Mouse (Mus musculus) adrenal gland, adult (tissue): Measurements from ENCODE around the gene Prr19.
A peak's percentile ranks its signal among the peaks of the same experiment; 100 is the strongest.
"Not testable (repeated sequence)": the region's sequence is repeated elsewhere in the genome, so short reads cannot be mapped to it uniquely, and the experiment has no call there.

Source experiments
- DNase-seq, 2 experiments: peaks; one replicate each; pipeline ENCODE4 v3.0.0; 2022 to 2023; ENCODE audit warnings: low spot score in 1 of 2; ENCODE audit not compliant: inconsistent age in 2 of 2

Prr19 gene

GRCm38 (mm10) chr7:25316532-25317445, 15.6 kb downstream of the Prr19 start, which contains the start of gene Megf8:
Gene Megf8 (plus strand): TSS chr7:25317164.
- DNase-seq = peak; percentile 96 to 98

GRCm38 (mm10) chr7:25317446-25317999, 16.3 kb downstream of the Prr19 start:
- peak; percentile 70 to 86 for DNase-seq

GRCm38 (mm10) chr7:25322058-25322484, 20.9 kb downstream of the Prr19 start:
- peak; percentile 51 to 67 for DNase-seq

- peak; percentile 68 to 81 for DNase-seq
These were observed 22.0 kb downstream of the Prr19 start for GRCm38 (mm10) chr7:25323219-25323618.

GRCm38 (mm10) chr7:25325431-25325830, 24.2 kb downstream of the Prr19 start:
- DNase-seq = not testable (repeated sequence)

- peak in 1 of 2 experiments; percentile 51 for DNase-seq
These were observed 25.0 kb downstream of the Prr19 start for GRCm38 (mm10) chr7:25326233-25326632.

GRCm38 (mm10) chr7:25333596-25334307, 32.5 kb downstream of the Prr19 start:
- peak; percentile 74 to 89 for DNase-seq

- DNase-seq = no peak
These were observed 33.3 kb downstream of the Prr19 start for GRCm38 (mm10) chr7:25334472-25334871.

- no peak for DNase-seq
These were observed 38.1 kb downstream of the Prr19 start for GRCm38 (mm10) chr7:25339329-25339728.

GRCm38 (mm10) chr7:25341000-25341784, 40.0 kb downstream of the Prr19 start:
- no peak for DNase-seq

- DNase-seq = no peak
These were observed 47.6 kb downstream of the Prr19 start for GRCm38 (mm10) chr7:25348861-25349260.
